Mouse (Mus musculus): Measurements from ENCODE around the gene Arhgap22. TPM values are rescaled to one million over a fixed set of nuclear protein-coding genes. Genes with fewer than 3 reads are reported as not detected.

Gene Arhgap22
- polyA plus RNA-seq, 1 experiment from 2014 or later = 16.5 TPM

DNA sequence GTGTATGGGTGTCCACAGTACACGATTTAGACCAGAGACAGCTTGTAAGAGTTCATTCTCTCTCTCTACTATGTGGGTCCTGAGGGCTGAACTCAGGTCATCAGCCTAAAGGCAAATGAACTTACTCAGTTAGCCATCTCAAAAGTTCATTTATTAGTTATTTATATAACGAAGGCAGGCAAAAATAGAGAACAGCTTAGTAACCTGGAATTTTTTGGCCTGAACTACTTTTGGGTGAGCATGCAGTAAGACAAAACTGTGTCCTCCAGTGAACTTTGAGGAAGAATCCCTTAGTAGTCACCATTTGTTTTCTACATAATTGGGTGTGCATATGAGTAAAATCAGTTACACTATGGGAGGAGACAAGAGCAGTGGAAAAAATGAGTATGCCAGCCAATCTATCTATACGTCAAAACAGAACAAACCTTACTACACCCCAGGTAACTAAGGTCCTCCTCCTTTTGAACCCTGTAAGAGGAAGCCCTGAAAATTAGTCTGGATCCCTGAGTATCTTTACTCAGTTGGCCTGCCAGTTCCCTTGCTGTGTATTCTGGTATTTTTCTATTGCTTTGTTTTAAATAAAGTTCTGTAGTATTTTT, 204.6 kb downstream of the Arhgap22 start:
- Histone ChIP-seq H3K36me3 (ENCODE audit: inconsistent target) (no peaks in the 10 kb centered on the region), H3K4me3 (ENCODE audit: inconsistent target) (no peak overlapping the region)
- 97% methylated on average over 3 of the region's 3 CpGs for WGBS (ENCODE audit: missing documents)

More for the DNA sequence above, 204.6 kb downstream of the Arhgap22 start:
- peaks cover 44% of the 10 kb centered on the region; the same call in 1 of the 2 replicates for H3K79me2 ChIP-seq (ENCODE audit: inconsistent target)
- H3K27ac ChIP-seq = no peak overlapping the region

Other genes starting within 250 kb of the Arhgap22 start
- not detected in 3 replicates for gene Lrrc18, start 222.6 kb upstream of the Arhgap22 start, polyA plus RNA-seq (2018)
- gene Wdfy4, start 28.5 kb upstream of the Arhgap22 start, polyA plus RNA-seq (2018) = 58.1 to 98.0 TPM (median 81.9 TPM) in 3 replicates
- gene Mapk8, start 233.1 kb downstream of the Arhgap22 start, polyA plus RNA-seq (2018) = 8.0 to 15.4 TPM (median 11.3 TPM) in 3 replicates